Mouse (Mus musculus): ENCODE measurements around the gene Siah1a.

DNA sequence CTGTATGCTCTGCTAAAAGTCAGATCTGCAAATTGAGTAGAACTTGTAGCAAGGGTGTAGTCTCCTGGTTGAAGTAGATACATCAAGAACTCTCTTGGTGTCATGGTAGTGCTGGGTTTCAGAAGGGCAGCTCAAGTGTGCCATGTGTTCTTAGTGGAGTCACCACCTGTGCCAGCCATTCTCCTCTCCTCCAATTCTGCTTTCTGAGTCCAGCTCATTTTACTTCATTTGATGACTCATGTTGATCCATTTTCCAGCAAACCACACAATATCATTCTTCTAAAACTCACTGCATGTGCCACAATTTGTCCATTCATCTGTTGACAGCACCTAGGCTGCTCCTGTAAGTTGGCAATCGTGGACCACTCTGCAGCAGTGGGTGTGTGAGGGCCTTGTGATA is 53.6 kb downstream of the Siah1a start:
- TF ChIP-seq CTCF (IDR thresholded peaks at IDR 0.05; ENCODE audit: control insufficient read depth, insufficient read depth, insufficient replicate concordance, low read depth, low read length) (no peak), POLR2A (IDR thresholded peaks at IDR 0.05; ENCODE audit: control insufficient read depth, low read depth, low read length) (no peak)

Measured in testis, adult 2 months (tissue).